Mouse (Mus musculus) embryo, embryonic 11 days (tissue): ENCODE results near the gene Dis3l.

Experiments
- DNase-seq: peaks from one replicate; pipeline ENCODE4 v3.0.0-alpha.2; 2015

The Dis3l gene

GRCm38 (mm10) chr9:64341254-64341566 is at the start of gene Dis3l:
Gene Dis3l, minus strand, starts transcription at chr9:64341288.
- no peak for DNase-seq

DNA sequence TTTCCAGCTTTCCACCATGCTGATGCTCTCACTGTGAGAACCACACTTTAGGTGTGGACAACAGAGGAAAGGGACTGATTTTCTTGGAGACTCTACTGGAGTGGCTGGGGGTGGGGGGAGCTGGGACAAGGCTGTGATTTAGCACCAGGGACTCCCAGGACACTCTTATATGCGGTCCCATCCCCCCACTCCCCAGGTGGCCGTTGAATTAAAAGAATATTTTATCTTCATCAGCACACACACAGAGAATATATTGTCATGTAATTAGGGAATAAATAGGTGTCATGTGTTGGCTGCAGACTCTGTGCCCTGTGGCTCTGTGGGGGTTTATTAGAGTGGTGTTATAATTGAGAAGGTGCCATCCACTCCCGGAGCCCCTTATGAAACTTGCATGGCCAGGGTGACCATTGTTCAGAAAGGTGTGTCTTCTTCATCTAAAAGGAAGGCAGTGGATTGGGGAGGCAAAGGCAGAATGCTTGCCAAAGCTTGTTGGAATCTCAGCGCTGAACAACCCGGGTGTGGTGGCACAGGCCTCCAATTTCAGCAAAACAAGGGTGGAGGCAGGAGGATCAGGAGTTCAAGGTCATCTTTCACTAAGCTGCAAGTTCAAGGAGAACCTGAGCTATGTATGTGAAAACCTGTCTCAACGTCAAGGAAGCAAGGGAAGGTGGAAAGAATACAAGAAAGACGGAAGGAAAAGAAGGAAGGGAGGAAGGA is 48.6 kb upstream of the Dis3l start:
- no peak for DNase-seq

- DNase-seq: peak; percentile 49
Measured at GRCm38 (mm10) chr9:64386466-64387211, 45.6 kb upstream of the Dis3l start.

DNA sequence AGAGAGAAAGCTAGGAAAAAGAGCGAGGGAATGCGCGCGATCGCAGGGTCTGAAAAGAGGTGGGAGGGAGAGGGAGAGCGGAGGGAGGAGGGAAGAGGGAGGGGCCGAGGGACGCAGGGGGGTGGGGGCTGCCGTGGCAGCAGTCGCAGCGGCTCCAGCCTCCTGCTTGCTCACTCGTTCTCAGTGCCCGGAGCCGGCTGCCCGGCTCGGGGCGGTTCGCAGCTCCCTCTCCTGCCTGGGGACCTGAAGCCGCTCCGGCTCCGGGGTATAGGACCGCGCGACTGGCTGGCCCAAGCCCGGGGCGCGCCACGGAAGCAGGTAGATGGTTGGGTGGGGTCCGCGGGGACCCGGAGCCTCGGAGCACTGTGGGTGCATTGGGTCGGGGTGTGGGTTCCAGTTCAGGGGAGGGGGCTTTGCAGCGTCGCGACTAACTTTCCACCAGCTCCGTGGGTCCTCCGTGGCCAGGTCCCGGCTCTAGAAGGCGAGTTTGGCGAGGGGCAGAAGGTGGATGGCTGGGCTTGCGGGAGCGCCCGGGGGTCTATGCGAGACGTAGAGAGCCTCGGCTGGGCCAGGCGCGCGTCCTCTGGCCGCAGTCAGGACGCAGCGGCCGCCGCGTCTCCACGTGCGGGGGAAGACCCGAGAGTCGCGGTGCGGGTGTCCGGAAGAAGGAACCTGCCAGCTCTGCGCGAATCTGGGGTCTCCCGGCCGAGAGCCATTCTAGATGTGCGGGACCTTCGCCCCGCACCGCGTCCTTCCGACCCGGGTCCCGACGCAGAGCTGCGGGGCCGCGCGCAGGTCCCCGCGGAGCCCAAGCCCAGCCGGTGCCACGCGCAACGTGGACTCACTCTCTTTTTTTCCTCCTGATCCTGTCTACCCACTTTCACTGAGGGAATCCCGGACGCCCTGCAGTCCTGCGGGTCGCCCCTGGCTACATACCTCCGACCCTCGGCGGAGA is 44.7 kb upstream of the Dis3l start, which contains the start of gene Megf11:
Gene Megf11 (plus strand): TSS at position 116 of the 955 bp plus-strand sequence.
- peak; percentile 83 for DNase-seq

- no peak for DNase-seq
Measured at GRCm38 (mm10) chr9:64383021-64383788, 42.1 kb upstream of the Dis3l start.

- no peak for DNase-seq
Measured at GRCm38 (mm10) chr9:64376380-64376779, 35.3 kb upstream of the Dis3l start.

DNA sequence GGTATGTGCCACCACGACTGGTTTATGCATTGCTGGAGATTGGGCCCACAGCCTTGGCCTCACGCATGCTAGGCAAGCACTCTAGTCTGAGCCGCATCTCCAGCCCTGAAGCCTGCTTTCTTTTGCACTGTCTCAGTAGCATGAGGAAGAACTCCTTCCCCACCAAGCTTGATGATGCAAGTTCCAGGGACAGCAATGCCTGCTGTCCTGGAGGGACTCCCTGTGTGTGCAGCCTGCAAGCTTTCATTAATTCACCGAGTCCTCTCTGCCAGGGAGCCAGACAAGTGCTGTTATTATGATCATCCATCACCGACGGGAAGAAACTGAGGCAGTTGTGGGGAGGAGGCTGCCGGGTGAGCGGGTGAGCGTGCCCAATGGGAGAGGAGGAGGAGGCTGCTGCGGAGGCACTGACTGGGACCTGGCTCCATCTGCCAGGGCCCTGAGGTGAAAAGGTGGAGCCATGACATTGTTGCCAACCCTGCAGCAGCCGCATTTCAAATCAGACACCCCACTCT is 30.3 kb upstream of the Dis3l start:
- DNase-seq: no peak

DNA sequence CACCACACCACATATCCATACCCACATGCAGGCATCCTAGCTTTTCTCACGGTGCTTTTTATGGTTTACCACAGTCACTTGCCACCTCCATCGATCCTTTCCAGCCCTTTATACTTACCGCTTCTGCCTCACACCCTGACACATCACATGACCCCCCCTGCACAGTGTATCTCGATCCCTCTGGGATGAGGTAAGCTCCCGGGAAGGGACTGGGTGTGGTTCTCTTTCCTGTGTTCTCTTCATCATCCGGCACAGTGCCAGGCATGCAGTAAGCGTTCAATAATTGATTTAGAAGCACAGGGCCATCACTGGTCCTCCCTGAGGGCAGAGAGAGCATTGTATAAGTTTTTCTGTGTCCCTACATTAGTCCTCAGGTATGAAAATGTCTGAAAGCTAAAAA is 28.8 kb upstream of the Dis3l start:
- no peak for DNase-seq

DNA sequence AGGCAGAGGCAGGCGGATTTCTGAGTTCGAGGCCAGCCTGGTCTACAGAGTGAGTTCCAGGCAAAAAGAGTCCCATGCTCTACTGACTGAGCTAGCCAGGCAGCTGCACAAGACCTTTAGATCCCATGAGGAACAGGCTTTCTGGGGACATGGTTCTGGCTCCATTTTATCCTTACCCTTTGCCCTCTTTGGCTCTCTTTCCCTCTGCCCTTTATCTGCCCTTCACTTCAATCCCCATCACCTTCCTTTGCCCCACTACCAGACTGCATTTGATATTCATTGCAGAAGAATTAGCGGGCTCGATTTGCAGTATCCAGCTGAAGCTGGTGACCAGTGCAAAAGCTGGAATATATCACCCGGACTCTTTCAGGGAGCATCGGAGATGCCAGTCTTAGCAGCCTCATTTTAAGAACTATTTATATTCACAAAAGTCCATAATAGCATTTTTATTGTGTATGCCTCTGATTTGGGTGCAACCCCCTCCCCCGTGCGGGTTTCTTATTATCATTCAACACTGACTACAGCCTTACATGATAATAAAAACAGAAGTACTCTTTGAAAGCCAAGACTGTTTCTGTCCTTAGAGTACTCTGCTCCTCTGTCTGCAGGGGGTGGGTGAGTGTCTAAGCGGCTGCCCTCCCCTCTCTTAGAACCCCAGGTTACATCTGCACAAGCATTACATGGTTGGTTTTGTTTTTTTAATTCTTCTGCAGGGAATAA is 20.3 kb upstream of the Dis3l start:
- no peak for DNase-seq

- no peak for DNase-seq
Measured at GRCm38 (mm10) chr9:64355627-64356026, 14.5 kb upstream of the Dis3l start.

DNA sequence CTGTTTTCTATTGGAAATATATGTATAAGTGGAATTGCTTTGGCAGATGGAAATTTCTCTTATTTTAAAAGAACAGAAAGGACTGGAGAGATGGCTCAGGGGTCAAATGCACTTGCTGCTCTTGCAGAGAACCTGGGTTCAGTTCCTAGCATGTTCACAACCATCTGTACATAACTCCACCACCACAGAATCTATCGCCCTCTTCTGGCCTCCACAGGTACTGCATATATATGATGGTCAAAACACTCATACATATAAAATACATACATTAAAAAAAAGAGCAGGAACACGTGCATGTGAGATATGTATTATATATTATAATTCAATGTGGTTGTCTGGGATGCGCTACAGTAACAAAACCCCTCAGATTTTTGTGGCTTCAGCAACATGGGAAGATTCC is 10.1 kb upstream of the Dis3l start:
- peak; percentile 11 for DNase-seq

DNA sequence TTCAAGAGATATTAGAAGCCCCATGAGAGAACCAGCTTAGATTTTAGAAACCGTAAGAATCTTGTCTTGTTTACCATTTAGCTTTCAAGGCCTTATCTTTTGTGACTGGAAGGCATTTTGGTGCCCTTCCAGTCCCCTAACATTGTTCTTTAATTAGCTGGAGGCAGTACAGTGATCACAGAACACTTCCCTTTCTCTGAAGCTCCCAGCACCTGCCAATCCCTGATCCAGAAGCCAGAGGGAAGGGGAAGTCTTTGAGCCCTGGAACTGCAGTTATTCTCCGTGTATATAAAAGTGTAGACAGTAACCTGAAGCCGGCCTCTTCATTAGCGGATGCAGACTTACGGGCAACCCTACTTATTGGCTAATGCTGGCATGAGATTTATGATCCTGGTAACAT is 8.4 kb upstream of the Dis3l start:
- DNase-seq: no peak

- peak; percentile 64 for DNase-seq
Measured at GRCm38 (mm10) chr9:64347377-64347776, 6.3 kb upstream of the Dis3l start.

DNA sequence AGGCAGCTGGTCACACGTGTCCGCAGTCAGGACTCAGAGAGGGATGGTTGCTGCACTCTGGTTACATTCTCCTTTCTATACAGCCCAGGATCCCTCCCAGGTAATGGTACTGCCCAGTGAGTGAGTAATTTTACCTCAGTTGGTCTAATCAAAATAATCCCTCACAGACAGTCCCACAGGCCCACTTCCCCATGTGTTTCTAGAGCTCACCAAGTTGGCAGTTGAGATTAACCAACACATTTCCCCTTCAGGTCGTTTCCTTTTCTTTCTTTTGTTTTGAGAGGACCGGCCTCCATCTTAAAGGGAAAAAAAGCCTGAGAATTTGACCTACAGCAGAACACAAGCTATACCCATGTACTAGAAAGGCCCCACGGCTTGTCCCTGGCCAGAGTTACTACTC is 4.8 kb upstream of the Dis3l start:
- DNase-seq: no peak

DNA sequence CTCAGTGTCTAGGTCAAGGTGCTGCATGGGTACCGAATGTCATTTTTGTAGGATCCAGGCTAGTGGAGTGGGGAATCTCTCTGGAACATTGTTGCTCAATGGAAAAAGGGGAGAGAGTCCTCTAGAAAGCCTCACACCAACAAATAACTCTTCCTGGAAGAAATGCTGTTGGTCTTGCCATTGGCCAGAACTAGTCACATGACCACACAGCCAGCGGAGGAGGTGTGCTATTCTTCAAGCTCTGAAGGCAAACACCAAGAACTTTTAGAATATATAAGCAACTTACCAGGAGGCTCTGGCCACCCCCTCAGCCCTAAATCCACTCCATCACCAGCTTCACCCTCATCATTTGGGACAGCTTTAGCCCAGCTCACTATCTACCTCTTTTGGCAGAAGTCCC is 2.6 kb upstream of the Dis3l start:
- DNase-seq: no peak

DNA sequence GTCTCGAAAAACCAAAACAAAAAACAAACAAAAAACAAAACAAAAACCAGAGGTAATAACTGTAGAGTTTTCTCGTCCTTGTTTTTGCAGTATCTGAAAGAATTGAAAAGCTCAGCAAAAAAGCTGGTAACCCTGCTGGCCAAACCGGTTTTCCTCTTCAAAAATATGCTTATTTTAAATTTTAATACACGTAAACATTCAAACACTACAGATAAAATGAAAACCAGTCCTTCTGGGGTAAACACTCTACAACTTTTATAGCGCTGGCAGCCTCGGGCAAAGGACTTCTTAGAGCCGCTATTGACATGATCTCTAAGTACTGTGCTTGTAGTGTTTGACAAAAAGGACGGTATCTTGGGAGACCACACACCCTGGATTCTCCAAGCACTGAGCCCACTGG is 583 bp upstream of the Dis3l start:
- no peak for DNase-seq

DNA sequence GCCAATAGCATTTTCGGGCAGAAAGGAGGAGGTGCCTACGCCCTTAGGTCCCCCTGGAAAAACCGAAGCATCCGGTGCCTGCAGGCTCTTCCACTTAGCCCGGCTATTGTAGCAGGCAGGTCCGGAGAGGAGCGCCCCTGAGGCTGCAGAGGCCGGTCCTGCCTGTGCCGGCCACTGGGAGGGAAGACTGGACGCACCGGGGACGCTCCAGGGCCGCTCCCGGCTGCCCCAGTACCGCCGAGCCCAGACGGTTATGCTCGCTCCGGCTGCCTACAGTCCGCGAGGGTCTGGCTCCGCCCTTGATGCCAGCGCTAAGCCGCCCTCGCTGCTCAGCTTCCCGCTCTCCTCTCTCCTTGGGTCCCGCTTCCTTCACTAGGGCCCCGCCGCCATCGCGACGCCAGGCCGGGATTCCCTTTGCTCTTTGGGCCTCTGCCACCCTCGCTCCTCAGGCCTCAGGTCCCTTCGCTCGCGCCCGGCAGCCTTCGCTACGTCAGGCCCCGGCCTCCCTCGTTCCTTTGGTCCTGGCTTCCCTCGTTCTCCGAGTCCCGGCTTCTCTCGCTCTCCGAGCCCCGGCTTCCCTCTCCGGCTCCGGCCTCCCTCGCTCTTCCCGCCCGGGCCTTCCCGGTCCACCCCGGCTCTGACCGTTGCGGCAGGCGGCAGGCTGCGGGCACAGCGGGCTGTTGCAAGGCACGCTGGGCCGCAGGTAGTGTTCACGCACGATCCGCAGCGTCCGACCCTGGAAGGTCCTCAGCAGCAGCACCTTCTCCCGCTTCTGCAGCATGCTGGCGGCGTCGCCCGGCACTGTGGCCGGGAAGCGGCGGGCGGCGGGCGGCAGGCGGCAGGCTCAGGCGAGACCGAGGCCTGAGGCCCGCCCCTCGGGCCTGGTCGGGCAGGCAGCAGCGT is 486 bp downstream of the Dis3l start:
- peak; percentile 87 for DNase-seq

DNA sequence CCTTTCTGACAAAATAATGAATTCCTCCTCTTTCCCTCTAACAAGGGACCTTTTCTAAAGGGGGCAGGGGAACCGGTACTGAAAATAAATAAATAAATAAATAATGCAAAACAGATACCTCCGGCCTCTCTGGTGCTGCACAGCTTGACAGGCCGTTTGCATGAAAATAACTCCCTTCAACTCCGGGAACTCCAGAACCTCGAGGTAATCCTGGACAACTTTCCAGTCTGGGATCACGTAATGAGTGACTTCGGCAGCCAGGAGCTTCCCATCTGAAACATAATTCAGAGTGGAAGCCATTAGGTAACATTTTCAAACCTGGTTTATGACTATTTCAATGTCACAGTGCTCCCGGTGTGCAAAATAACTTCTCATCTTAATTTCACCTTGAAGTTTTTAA is 1.7 kb downstream of the Dis3l start:
- DNase-seq: peak; percentile 16

DNA sequence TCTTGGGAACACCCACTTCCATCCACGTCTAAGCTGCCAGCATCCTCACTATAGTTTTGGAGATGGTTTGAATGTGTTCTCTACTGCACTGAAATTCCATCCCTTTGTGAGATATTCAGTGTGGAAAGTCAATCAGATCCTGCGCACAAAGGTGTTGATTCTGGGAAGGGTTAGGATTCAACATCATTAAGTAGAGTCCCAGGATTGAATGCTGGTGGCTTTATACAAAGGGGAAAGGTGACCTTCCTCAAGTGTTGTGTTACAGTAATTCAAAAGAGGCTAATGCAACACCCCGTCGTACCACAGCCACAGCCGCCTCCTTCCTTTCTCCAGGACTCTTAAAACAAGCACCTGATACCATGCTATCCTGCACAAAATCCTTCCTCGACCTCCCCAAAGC is 5.3 kb downstream of the Dis3l start:
- no peak for DNase-seq

- no peak for DNase-seq
Measured at GRCm38 (mm10) chr9:64323976-64324375, 17.1 kb downstream of the Dis3l start.

DNA sequence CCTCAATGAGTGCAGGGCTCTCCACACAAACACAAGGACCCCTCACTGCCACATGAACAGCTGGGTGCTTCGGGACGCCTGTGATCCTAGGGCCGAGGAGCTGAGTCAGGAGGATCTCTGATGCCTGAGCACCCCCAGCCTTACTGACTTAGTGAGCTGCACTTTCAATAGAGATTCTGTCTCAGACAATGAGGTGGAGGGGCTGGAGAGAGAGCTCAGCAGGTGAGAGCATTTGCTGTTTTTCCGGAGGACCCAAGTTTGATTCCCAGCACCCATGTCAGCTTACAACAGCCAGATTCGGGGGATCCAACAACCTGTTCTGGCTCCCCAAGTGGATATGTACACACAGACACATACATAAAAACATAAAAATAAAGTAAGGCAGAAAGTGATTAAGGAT is 24.1 kb downstream of the Dis3l start:
- DNase-seq: no peak
